Mouse (Mus musculus) lung, adult 2 months (tissue): ENCODE data around the gene Spi1.
"Not testable (repeated sequence)": the region's sequence is repeated elsewhere in the genome, so short reads cannot be mapped to it uniquely, and the experiment has no call there.

ENCODE experiments used
- CTCF ChIP-seq: fragments of 200-500 bp; IDR thresholded peaks from 2 replicates; pipeline ENCODE4 v1.5.1; 2011; ENCODE audit warnings: mild to moderate bottlenecking, low read length, control low read depth; ENCODE audit not compliant: insufficient read depth
- POLR2A ChIP-seq: fragments of 200-500 bp; IDR thresholded peaks from 2 replicates; pipeline ENCODE4 v1.6.1; 2011; ENCODE audit warnings: low read depth, mild to moderate bottlenecking, control low read depth, low read length, borderline replicate concordance; ENCODE audit errors: extremely low read depth

- not testable (repeated sequence) for TF ChIP-seq CTCF, POLR2A
These were observed 29.6 kb downstream of the Spi1 start for GRCm38 (mm10) chr2:91111832-91112231.
